In the genomic region with DNA sequence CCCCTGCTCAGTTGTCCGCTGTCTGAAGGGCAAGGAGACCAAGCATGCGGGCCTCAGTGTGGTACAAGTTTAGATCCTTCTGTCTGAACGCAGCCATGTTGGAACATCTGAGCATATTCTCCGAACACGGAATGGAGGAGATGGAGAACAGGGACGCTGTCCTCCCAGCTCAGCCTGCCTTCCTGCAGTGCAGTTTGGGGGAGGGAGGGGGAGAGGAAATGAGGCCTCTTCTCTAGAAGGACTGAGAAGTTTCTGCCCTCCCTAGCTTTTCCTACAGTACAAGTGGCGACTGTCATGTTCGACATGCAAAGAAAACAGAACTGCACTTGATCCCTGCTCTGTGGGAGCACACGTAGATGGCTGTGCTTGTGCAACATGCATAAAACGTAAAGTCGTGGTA, we compare ENCODE assay signal across 12 mouse cellular contexts.
DNase-seq lines count a peak whose midpoint lies in the region; ATAC-seq and TF ChIP-seq lines count a peak whose summit lies in the region.
"Had no signal": no experiment of that assay in that cellular context is flagged by ENCODE, and none has a peak within 500 bp of the region (broad histone marks: within the 10 kb centered on the region; RNA-seq: fewer than 3 reads in every experiment).

No protein-coding gene starts in this region.

- no peak for ATAC-seq in heart, embryonic 14.5 days (ENCODE audit: insufficient number of reproducible peaks, insufficient read depth, low FRiP score, low read depth)
- no peak for ATAC-seq in forebrain, embryonic 15.5 days (replicated peaks)

- no peaks in the 10 kb centered on the region for H3K36me3 ChIP-seq in heart, embryonic 14.5 days (ENCODE audit: control insufficient read depth, insufficient read depth, low read length)
- no peaks in the 10 kb centered on the region for H3K36me3 ChIP-seq in ES-Bruce4 (ENCODE audit: control insufficient read depth, insufficient read depth, low read length, poor library complexity, severe bottlenecking)
- no peaks in the 10 kb centered on the region for H3K36me3 ChIP-seq in forebrain, embryonic 15.5 days

- no peaks in the 10 kb centered on the region; the same call in none of the 2 replicates for H3K27me3 ChIP-seq in heart, embryonic 14.5 days (ENCODE audit: control insufficient read depth, insufficient read depth, low read length)
- H3K27me3 ChIP-seq in ES-Bruce4 (ENCODE audit: control insufficient read depth, insufficient read depth, low read length, poor library complexity, severe bottlenecking), result 0 out of 2 replicates have a peak, but pooled peaks cover 1% of the 10 kb centered on the region
- H3K27me3 ChIP-seq in forebrain, embryonic 15.5 days, result no peaks in the 10 kb centered on the region
- H3K27me3 ChIP-seq: CH12.LX had no signal

- TF ChIP-seq POLR2A in ES-Bruce4 (IDR thresholded peaks at IDR 0.05; ENCODE audit: insufficient read depth, low read length), result no peak

- TF ChIP-seq EP300 in ES-Bruce4 (IDR thresholded peaks at IDR 0.05; ENCODE audit: insufficient read depth, low read depth, low read length), result no peak

- peak overlapping the region; percentile 9 to 14; a peak in 2 of 4 replicates for H3K4me3 ChIP-seq in heart, embryonic 14.5 days (ENCODE audit: control insufficient read depth in 1 of 2, insufficient read depth in 1 of 2, low read depth in 1 of 2, low read length in 2 of 2)
- H3K4me3 ChIP-seq in ES-Bruce4 (ENCODE audit: low read depth, low read length), result peak overlapping the region; percentile 6
- no peak overlapping the region for H3K4me3 ChIP-seq in forebrain, embryonic 15.5 days
- no peak overlapping the region for H3K4me3 ChIP-seq in gastrocnemius, adult 2 months

- peaks cover 5 to 7% of the 10 kb centered on the region in 2 experiments; a peak in 1 of 4 replicates for H3K4me1 ChIP-seq in heart, embryonic 14.5 days (ENCODE audit: control insufficient read depth in 2 of 2, insufficient read depth in 2 of 2, low read length in 2 of 2)
- no peaks in the 10 kb centered on the region for H3K4me1 ChIP-seq in ES-Bruce4 (ENCODE audit: control insufficient read depth, insufficient read depth, low read length)
- H3K4me1 ChIP-seq in forebrain, embryonic 15.5 days, result peaks cover 6% of the 10 kb centered on the region

- H3K4me2 ChIP-seq in heart, embryonic 14.5 days (ENCODE audit: low read length), result peak overlapping the region; percentile 51
- H3K4me2 ChIP-seq in forebrain, embryonic 15.5 days (replicated peaks), result peak overlapping the region; percentile 4; the same call in 1 of the 2 replicates

- no peak overlapping the region for H3K27ac ChIP-seq in heart, embryonic 14.5 days (replicated peaks in 1 of 2; ENCODE audit: control insufficient read depth in 1 of 2, insufficient read depth in 1 of 2, low read depth in 2 of 2, low read length in 2 of 2)
- H3K27ac ChIP-seq in ES-Bruce4 (ENCODE audit: insufficient read depth, low read length), result no peak overlapping the region
- no peak overlapping the region for H3K27ac ChIP-seq in forebrain, embryonic 15.5 days (replicated peaks)
- no peak overlapping the region for H3K27ac ChIP-seq in gastrocnemius, adult 2 months

- no peak for TF ChIP-seq CTCF in ES-Bruce4 (IDR thresholded peaks at IDR 0.05; ENCODE audit: low read depth, low read length)
- no peak for TF ChIP-seq CTCF in gastrocnemius, adult 2 months (IDR thresholded peaks at IDR 0.05)

- 34% methylated on average over 11 of the region's 11 CpGs for WGBS in heart, embryonic 14.5 days
- 59% methylated on average over 11 of the region's 11 CpGs for WGBS in forebrain, embryonic 15.5 days

- H3K9me3 ChIP-seq in heart, embryonic 14.5 days (ENCODE audit: control insufficient read depth, low read length), result no peaks in the 10 kb centered on the region
- no peaks in the 10 kb centered on the region for H3K9me3 ChIP-seq in ES-Bruce4 (replicated peaks; ENCODE audit: control insufficient read depth, insufficient read depth, low read length, poor library complexity, severe bottlenecking)
- H3K9me3 ChIP-seq in forebrain, embryonic 15.5 days, result no peaks in the 10 kb centered on the region

- no peak for DNase-seq in heart, postnatal 25 days (ENCODE audit: low spot score)
- DNase-seq in liver, result peak; percentile 16
- DNase-seq in gastrocnemius, adult 2 months, result no peak
- no peak for DNase-seq in ovary, adult 18-20 months (ENCODE audit: low spot score)
- no peak for DNase-seq in layer of hippocampus, adult 18-20 months (ENCODE audit: low spot score in 2 of 2)
- DNase-seq: adrenal gland, postnatal 10 days; layer of hippocampus, adult 9-11 months; midbrain, embryonic 14.5 days had no signal

- intact Hi-C loops in heart, postnatal 25 days (cut with DNase I), result no loop called here
- intact Hi-C loops in gastrocnemius, adult 2 months (cut with DNase I), result no loop called here

- H3K9ac ChIP-seq in heart, embryonic 14.5 days (ENCODE audit: low read length), result no peak overlapping the region
- no peak overlapping the region for H3K9ac ChIP-seq in ES-Bruce4 (ENCODE audit: low read depth, poor library complexity, severe bottlenecking)
- H3K9ac ChIP-seq in forebrain, embryonic 15.5 days (replicated peaks), result no peak overlapping the region

Comparison
In these comparisons a context has a peak if more than half of its experiments do, and no peak if none do; other contexts are left out.
1. H3K4me3 ChIP-seq: peak in heart, embryonic 14.5 days (2 of 2) and ES-Bruce4 (single experiment); none in forebrain, embryonic 15.5 days (single experiment) and gastrocnemius, adult 2 months (single experiment).